Mouse (Mus musculus): Measurements from ENCODE around the gene Trex2. TPM values are rescaled to one million over a fixed set of nuclear protein-coding genes. Genes with fewer than 3 reads are reported as not detected.
A peak's percentile ranks its signal among the peaks of the same experiment; 100 is the strongest.
"Not testable (repeated sequence)": the region's sequence is repeated elsewhere in the genome, so short reads cannot be mapped to it uniquely, and the experiment has no call there.

Gene Trex2
- polyA plus RNA-seq, 1 experiment from 2014 or later = not detected

DNA sequence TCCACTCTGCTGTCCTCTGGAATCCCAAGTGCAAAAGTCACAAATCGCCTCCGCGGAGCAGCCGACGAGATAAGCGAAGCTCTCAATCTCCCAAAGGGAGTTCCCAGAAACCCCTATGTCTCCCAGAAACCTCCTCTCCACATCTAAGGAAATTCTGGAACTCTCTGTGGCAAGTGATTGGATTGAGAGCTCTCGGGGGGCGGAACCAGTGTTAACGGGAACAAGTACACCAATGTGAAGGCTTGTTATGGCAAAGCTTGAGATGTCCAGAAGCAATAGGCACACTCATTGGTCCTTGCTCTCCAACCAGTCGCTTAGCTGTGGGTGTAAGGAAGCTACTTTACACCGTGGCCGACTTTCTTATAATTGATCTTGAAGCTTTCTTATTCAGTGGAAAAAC lies 33.5 kb downstream of the Trex2 start:
- no peak overlapping the region for H3K4me2 ChIP-seq
- H3K27me3 ChIP-seq = peaks cover 2% of the 10 kb centered on the region; the same call in 1 of the 2 replicates
- no peak overlapping the region for H3K27ac ChIP-seq
- H3K9me3 ChIP-seq = no peaks in the 10 kb centered on the region
- H3K36me3 ChIP-seq (replicated peaks) = no peaks in the 10 kb centered on the region
- 94% methylated on average over 12 of the region's 12 CpGs for WGBS
- H3K4me1 ChIP-seq = no peaks in the 10 kb centered on the region
- no peak overlapping the region for H3K9ac ChIP-seq
- no peak overlapping the region for H3K4me3 ChIP-seq (replicated peaks)
- ATAC-seq (ENCODE audit: low FRiP score) = no peak

DNA sequence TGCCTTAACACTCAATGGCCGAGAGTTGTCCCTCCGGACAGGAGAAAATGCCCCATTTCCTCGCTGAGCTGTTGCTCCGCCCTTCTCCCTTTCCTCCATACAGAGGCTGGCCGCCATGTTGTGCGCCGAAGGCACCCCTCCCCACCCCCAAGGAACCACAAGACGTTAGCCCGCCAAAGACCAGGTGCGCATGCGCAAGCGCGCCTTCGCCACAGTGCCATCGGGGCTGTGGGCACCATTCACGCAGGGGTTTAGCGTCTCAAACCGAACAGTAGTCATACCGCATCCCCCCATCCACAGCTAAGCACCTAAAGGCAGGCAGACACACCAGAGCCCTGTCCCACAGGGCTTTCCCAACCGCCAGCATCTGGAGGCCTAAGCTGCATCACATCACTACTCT lies 34.2 kb downstream of the Trex2 start:
- Histone ChIP-seq H3K36me3 (replicated peaks) (no peaks in the 10 kb centered on the region), H3K27ac (no peak overlapping the region), H3K4me1 (no peaks in the 10 kb centered on the region), H3K4me2 (no peak overlapping the region), H3K27me3 (peaks cover 5% of the 10 kb centered on the region; the same call in 1 of the 2 replicates), H3K9me3 (no peaks in the 10 kb centered on the region), H3K4me3 (replicated peaks) (no peak overlapping the region), H3K9ac (no peak overlapping the region)
- no peak for ATAC-seq (ENCODE audit: low FRiP score)
- WGBS = 89% methylated on average over 20 of the region's 20 CpGs

GRCm38 (mm10) chrX:73398636-73399035 lies 36.5 kb downstream of the Trex2 start, which contains the start of gene Gm18336:
TSS of gene Gm18336 (minus strand) at chrX:73398736.
- not testable (repeated sequence) for H3K4me3 ChIP-seq (replicated peaks); H3K27ac ChIP-seq; H3K9me3 ChIP-seq; H3K4me2 ChIP-seq; H3K27me3 ChIP-seq; H3K36me3 ChIP-seq (replicated peaks); H3K4me1 ChIP-seq; ATAC-seq (ENCODE audit: low FRiP score); H3K9ac ChIP-seq
- 73% methylated on average over 2 of the region's 2 CpGs for WGBS

DNA sequence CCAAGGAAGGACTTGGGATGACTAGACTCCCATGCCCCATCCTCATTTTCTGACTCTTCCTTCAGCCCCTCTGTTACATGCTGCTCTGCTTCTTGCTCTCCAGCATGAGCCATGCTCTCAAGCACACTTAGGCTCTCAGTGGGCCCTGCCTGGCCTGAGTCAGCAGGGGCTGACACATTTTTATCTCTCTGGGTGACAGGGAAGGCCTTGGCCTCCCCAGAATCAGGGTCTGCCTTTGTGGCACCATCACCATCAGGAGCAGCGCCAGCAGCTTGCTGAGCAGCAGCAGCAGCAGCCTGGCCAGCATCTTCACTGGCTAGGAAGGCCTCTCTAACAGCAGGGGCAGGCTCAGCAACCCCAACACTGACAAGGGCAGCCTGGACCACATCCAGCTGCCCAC lies 38.7 kb downstream of the Trex2 start:
- no peak overlapping the region for H3K4me3 ChIP-seq (replicated peaks)
- no peak overlapping the region for H3K9ac ChIP-seq
- no peaks in the 10 kb centered on the region for H3K4me1 ChIP-seq
- no peak overlapping the region for H3K4me2 ChIP-seq
- no peaks in the 10 kb centered on the region for H3K9me3 ChIP-seq
- peaks cover 5% of the 10 kb centered on the region; the same call in 1 of the 2 replicates for H3K27me3 ChIP-seq
- H3K36me3 ChIP-seq (replicated peaks) = no peaks in the 10 kb centered on the region
- 100% methylated on average over 1 of the region's 1 CpGs for WGBS
- H3K27ac ChIP-seq = no peak overlapping the region
- no peak for ATAC-seq (ENCODE audit: low FRiP score)

- Histone ChIP-seq H3K27me3 (0 out of 2 replicates have a peak, but pooled peaks cover 2% of the 10 kb centered on the region), H3K4me3 (replicated peaks) (no peak overlapping the region), H3K9me3 (no peaks in the 10 kb centered on the region), H3K36me3 (replicated peaks) (no peaks in the 10 kb centered on the region), H3K9ac (no peak overlapping the region), H3K4me2 (no peak overlapping the region), H3K27ac (no peak overlapping the region), H3K4me1 (no peaks in the 10 kb centered on the region)
- WGBS = 86% methylated on average over 4 of the region's 4 CpGs
- ATAC-seq (ENCODE audit: low FRiP score) = no peak
These were observed 43.7 kb downstream of the Trex2 start for GRCm38 (mm10) chrX:73391481-73391880.

DNA sequence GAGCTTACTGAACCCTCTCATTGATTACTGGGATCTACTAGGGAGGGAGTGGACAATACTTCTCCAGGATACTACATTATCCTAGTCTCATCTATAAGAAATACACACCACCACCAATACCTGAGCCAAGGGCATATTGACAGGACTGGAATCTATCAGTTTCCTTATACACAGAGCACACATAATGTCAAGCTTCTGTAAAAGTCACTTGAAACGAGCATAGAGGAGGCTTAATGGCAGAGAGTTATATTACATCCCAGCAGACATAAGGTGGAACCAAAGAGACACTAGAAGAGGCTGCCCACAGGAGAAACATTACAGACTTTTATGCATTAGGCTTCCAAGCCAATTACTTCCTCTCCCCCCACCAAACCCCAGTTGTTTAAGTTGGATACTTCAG lies 50.2 kb downstream of the Trex2 start:
- 0 out of 2 replicates have a peak, but pooled peaks cover 4% of the 10 kb centered on the region for H3K27me3 ChIP-seq
- H3K9me3 ChIP-seq = no peaks in the 10 kb centered on the region
- no peak overlapping the region for H3K4me2 ChIP-seq
- no peaks in the 10 kb centered on the region for H3K36me3 ChIP-seq (replicated peaks)
- H3K27ac ChIP-seq = no peak overlapping the region
- ATAC-seq (ENCODE audit: low FRiP score) = no peak
- 48% methylated on average over 1 of the region's 1 CpGs for WGBS
- no peak overlapping the region for H3K4me3 ChIP-seq (replicated peaks)
- no peak overlapping the region for H3K9ac ChIP-seq
- no peaks in the 10 kb centered on the region for H3K4me1 ChIP-seq

DNA sequence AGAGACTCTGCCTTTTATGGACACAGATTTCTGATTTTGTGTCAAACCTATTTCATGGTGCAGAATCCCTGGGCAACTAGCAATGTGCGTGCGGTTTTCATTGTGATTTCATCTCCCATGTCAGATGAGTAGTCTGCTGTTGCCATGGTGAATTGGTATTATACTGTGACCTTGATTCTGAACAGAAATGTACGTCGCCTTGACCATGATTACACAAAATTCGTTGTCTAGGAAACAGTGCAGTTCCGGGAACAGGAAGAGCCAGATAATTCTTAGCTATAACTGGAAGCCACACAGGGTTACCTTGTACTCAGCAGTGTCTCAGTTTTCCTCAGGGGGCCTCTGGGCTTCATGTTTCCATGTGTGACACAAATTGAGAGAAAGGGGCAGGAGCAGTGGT lies 50.7 kb downstream of the Trex2 start:
- peak; percentile 57 for ATAC-seq (ENCODE audit: low FRiP score)
- 0 out of 2 replicates have a peak, but pooled peaks cover 4% of the 10 kb centered on the region for H3K27me3 ChIP-seq
- no peak overlapping the region for H3K4me2 ChIP-seq
- no peak overlapping the region for H3K4me3 ChIP-seq (replicated peaks)
- no peak overlapping the region for H3K9ac ChIP-seq
- no peaks in the 10 kb centered on the region for H3K9me3 ChIP-seq
- 75% methylated on average over 6 of the region's 6 CpGs for WGBS
- H3K36me3 ChIP-seq (replicated peaks) = no peaks in the 10 kb centered on the region
- H3K4me1 ChIP-seq = no peaks in the 10 kb centered on the region
- no peak overlapping the region for H3K27ac ChIP-seq

Other genes with a start within 250 kb of the Trex2 start
- gene Xlr3b, start 243.1 kb downstream of the Trex2 start, polyA plus RNA-seq (2016; fragmentation: Nextera tagmentation; extraction: Ambion mirVana) = 13.6 and 14.0 TPM in 2 replicates
- gene Xlr4b, start 221.0 kb downstream of the Trex2 start, polyA plus RNA-seq (2016; fragmentation: Nextera tagmentation; extraction: Ambion mirVana) = 0.28 and 0.93 TPM in 2 replicates
- gene F8a, start 207.1 kb downstream of the Trex2 start, polyA plus RNA-seq (2016; fragmentation: Nextera tagmentation; extraction: Ambion mirVana) = 20.5 and 22.5 TPM in 2 replicates
- 0.20 TPM in 1 of 2 replicates, not detected in the other for gene Xlr4c, start 192.2 kb downstream of the Trex2 start, polyA plus RNA-seq (2016; fragmentation: Nextera tagmentation; extraction: Ambion mirVana)
- 0.23 TPM in 1 of 2 replicates, not detected in the other for gene Xlr3c, start 170.0 kb downstream of the Trex2 start, polyA plus RNA-seq (2016; fragmentation: Nextera tagmentation; extraction: Ambion mirVana)
- not detected in 2 replicates for gene Xlr5a, start 142.4 kb downstream of the Trex2 start, polyA plus RNA-seq (2016; fragmentation: Nextera tagmentation; extraction: Ambion mirVana)
- not detected in 2 replicates for gene Xlr5c, start 142.4 kb downstream of the Trex2 start, polyA plus RNA-seq (2016; fragmentation: Nextera tagmentation; extraction: Ambion mirVana)
- not detected in 2 replicates for gene Gm45015, start 98.5 kb downstream of the Trex2 start, polyA plus RNA-seq (2016; fragmentation: Nextera tagmentation; extraction: Ambion mirVana)
- 20.7 and 22.1 TPM in 2 replicates for gene Zfp275, start 92.7 kb downstream of the Trex2 start, polyA plus RNA-seq (2016; fragmentation: Nextera tagmentation; extraction: Ambion mirVana)
- gene Gm18336, start 36.6 kb downstream of the Trex2 start, polyA plus RNA-seq (2016; fragmentation: Nextera tagmentation; extraction: Ambion mirVana) = not detected in 2 replicates
- gene Zfp92, start 24.2 kb downstream of the Trex2 start, polyA plus RNA-seq (2016; fragmentation: Nextera tagmentation; extraction: Ambion mirVana) = 0.17 and 0.22 TPM in 2 replicates
- 68.2 and 72.9 TPM in 2 replicates for gene Haus7, start 23.7 kb upstream of the Trex2 start, polyA plus RNA-seq (2016; fragmentation: Nextera tagmentation; extraction: Ambion mirVana)
- gene Bgn, start 48.3 kb upstream of the Trex2 start, polyA plus RNA-seq (2016; fragmentation: Nextera tagmentation; extraction: Ambion mirVana) = 21.4 and 21.5 TPM in 2 replicates
- gene Atp2b3, start 67.7 kb upstream of the Trex2 start, polyA plus RNA-seq (2016; fragmentation: Nextera tagmentation; extraction: Ambion mirVana) = 0.74 and 0.78 TPM in 2 replicates
- 3.7 and 5.4 TPM in 2 replicates for gene Dusp9, start 204.1 kb upstream of the Trex2 start, polyA plus RNA-seq (2016; fragmentation: Nextera tagmentation; extraction: Ambion mirVana)
- gene Pnck, start 224.8 kb upstream of the Trex2 start, polyA plus RNA-seq (2016; fragmentation: Nextera tagmentation; extraction: Ambion mirVana) = 31.2 and 32.1 TPM in 2 replicates
- 7.5 and 8.0 TPM in 2 replicates for gene Slc6a8, start 237.8 kb upstream of the Trex2 start, polyA plus RNA-seq (2016; fragmentation: Nextera tagmentation; extraction: Ambion mirVana)